Mouse (Mus musculus) hindbrain, embryonic 11.5 days (tissue): Measurements from ENCODE around the gene Rbm45. TPM values are rescaled to one million over a fixed set of nuclear protein-coding genes. Genes with fewer than 3 reads are reported as not detected.

Experiments
- ATAC-seq: fragments of 200-750 bp; cut with Nextera tagmentation; 2 replicates; pipeline ENCODE4 v1.8.0; 2017; ENCODE audit warnings: mild to moderate bottlenecking, moderate TSS enrichment, moderate library complexity; ENCODE audit not compliant: low FRiP score
- DNase-seq: peaks from one replicate; pipeline ENCODE4 v3.0.0-alpha.2; 2015; ENCODE audit warnings: low spot score
- H3K27ac ChIP-seq: fragments of 300-500 bp; sonication (generic); 2 replicates; pipeline ENCODE4 v1.5.1; 2014; ENCODE audit warnings: mild to moderate bottlenecking, low read depth, low read length
- H3K27me3 ChIP-seq: fragments of 300-500 bp; sonication (generic); 2 replicates; pipeline ENCODE4 v1.6.1; 2014; ENCODE audit warnings: mild to moderate bottlenecking, low read length, moderate library complexity, mixed read lengths; ENCODE audit not compliant: control insufficient read depth, insufficient read depth
- H3K36me3 ChIP-seq: fragments of 300-500 bp; sonication (generic); 2 replicates; pipeline ENCODE4 v1.6.1; 2014; ENCODE audit warnings: mild to moderate bottlenecking, low read length, moderate library complexity, mixed read lengths; ENCODE audit not compliant: control insufficient read depth, insufficient read depth
- H3K4me1 ChIP-seq: fragments of 300-500 bp; sonication (generic); replicated peaks from 2 replicates; pipeline ENCODE4 v1.6.1; 2014; ENCODE audit warnings: low read length, mixed read lengths; ENCODE audit not compliant: control insufficient read depth, insufficient read depth
- H3K4me2 ChIP-seq: fragments of 300-500 bp; sonication (generic); replicated peaks from 2 replicates; pipeline ENCODE4 v1.6.1; 2014; ENCODE audit warnings: mild to moderate bottlenecking, low read depth, low read length
- H3K4me3 ChIP-seq: fragments of 300-500 bp; sonication (generic); 2 replicates; pipeline ENCODE4 v1.5.1; 2014; ENCODE audit warnings: low read depth, low read length
- H3K9ac ChIP-seq: fragments of 300-500 bp; sonication (generic); 2 replicates; pipeline ENCODE4 v1.6.1; 2014; ENCODE audit warnings: low read depth, low read length
- H3K9me3 ChIP-seq: fragments of 300-500 bp; sonication (generic); 2 replicates; pipeline ENCODE4 v1.6.1; 2016; ENCODE audit warnings: low read length; ENCODE audit not compliant: control insufficient read depth
- WGBS: fragments of 180-500 bp; shearing (Covaris S2); extraction: QIAGEN DNeasy Blood & Tissue Kit; methylation state at CpG from one replicate; pipeline ENCODE4 v1.1.7; 2014; 5-methylcytosine and 5-hydroxymethylcytosine counted together
- polyA plus RNA-seq: library from polyadenylated mRNA; unstranded; fragments of >200 nt; fragmentation: Nextera tagmentation; extraction: Ambion mirVana; gene quantifications from 2 replicates; pipeline ENCODE4 v1.2.1, GENCODE M21; 2014

The Rbm45 gene
- polyA plus RNA-seq, result 17.2 and 19.1 TPM in 2 replicates

DNA sequence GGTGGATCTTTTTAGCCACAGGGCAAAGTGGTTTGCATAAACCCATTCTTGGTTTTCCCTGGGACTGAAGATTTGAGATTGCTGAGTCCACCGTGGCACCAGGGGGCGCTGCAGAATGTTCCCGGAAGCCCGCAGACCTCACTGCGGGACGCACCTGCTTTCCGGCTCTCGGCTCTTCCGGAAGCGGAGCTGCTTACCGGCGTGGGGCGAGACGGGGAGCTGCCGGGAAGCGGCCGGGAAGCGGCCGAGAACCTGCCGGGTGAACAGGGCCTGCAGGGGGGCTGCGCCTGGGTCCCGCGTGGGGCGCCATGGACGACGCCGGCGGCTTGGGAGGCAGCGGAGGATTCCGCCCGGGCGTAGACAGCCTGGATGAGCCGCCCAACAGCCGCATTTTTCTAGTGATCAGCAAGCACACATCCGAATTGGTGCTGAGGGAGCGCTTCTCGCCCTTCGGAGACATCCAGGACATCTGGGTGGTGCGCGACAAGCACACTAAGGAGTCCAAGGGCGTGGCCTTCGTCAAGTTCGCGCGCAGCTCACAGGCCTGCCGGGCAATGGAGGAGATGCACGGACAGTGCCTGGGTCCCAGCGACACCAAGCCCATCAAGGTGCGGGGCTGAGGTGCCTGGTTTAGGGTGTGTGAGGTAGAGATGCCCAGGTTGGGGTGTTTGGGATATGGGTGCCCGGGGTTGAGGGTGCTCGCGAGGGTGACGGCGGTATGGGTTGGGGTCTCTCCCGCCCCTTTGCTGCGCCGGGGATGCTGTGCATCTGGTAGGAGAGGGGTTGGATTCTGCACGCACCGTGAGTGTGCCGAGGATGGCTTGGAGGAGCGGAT lies at the start of gene Rbm45:
TSS of gene Rbm45 (plus strand) at position 164 of the 835 bp plus-strand sequence.
- Histone ChIP-seq H3K27me3 (no peaks in the 10 kb centered on the region), H3K4me2 (peak within 1 kb of the TSS; percentile 86), H3K4me1 (0 out of 2 replicates have a peak, but pooled peaks cover 2% of the 10 kb centered on the region), H3K9me3 (no peaks in the 10 kb centered on the region), H3K9ac (peak within 1 kb of the TSS; percentile 93), H3K4me3 (peak within 1 kb of the TSS; percentile 95), H3K36me3 (peaks cover 3% of the 10 kb centered on the region; the same call in 1 of the 2 replicates), H3K27ac (peak within 1 kb of the TSS; percentile 68; the same call in 1 of the 2 replicates)
- peak; percentile 92 for ATAC-seq
- peak; percentile 95 for DNase-seq
- under 1% methylated on average over 52 of the region's 61 CpGs for WGBS

DNA sequence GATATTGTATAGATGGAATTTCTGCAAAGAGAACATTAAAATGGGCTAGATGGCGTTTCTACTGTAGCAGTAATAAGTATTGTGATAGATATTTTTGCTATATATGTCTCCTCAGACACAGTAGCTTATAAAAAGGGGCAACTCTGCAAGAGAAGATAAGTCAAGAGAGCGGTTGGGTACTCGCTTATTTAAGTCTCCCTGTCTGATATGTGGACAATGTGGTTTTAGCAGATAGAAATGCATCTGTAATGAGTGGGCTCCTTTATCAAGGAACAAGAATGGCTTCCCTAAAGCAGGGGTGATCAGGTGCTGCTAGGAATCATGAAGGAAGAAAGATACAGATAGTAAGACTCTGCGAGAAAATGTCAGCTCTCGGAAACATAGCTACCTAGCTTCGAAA lies 49.4 kb upstream of the Rbm45 start:
- Histone ChIP-seq H3K27me3 (no peaks in the 10 kb centered on the region), H3K27ac (no peak overlapping the region), H3K4me1 (no peaks in the 10 kb centered on the region), H3K4me3 (no peak overlapping the region), H3K4me2 (no peak overlapping the region), H3K9me3 (no peaks in the 10 kb centered on the region), H3K9ac (no peak overlapping the region), H3K36me3 (no peaks in the 10 kb centered on the region)
- 83% methylated on average over 6 of the region's 6 CpGs for WGBS
- ATAC-seq (no peak), DNase-seq (no peak)

DNA sequence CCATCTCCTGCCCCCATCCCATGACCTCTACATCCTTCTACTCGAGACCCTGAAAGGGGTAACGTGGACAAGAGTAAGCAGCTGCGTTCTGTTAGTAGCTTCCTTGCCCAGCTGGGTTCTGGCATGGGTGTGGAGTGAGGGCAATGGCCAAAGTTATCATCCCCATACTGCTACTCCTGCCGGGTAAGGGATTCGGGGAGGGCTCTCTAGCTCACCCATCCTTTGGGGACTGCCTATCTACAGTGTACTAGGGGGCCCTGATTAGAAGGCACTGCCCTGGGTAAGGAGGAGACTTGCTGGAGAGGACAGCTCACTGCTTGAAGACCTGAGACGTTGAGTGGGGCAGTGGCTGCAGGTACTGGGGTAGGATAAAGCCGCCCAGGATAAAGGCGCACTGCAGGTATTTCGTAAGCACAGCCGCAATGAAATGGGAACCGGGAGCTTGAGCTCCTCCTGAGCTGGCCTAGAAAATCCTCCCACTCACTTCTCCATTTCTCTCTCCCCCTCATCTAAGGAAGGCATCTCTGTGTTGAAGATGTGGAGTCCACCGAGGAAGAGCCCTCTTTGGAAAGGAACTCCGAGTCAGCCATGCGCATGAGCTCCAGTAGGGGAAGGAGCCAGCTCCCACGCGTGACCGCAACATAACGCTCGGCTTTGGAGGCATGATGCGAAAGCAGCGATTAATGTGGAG lies 46.5 kb upstream of the Rbm45 start:
- Histone ChIP-seq H3K9me3 (no peaks in the 10 kb centered on the region), H3K4me1 (no peaks in the 10 kb centered on the region), H3K27ac (no peak overlapping the region), H3K27me3 (no peaks in the 10 kb centered on the region), H3K9ac (no peak overlapping the region), H3K36me3 (no peaks in the 10 kb centered on the region), H3K4me3 (no peak overlapping the region), H3K4me2 (no peak overlapping the region)
- ATAC-seq (no peak), DNase-seq (no peak)
- 89% methylated on average over 21 of the region's 21 CpGs for WGBS

DNA sequence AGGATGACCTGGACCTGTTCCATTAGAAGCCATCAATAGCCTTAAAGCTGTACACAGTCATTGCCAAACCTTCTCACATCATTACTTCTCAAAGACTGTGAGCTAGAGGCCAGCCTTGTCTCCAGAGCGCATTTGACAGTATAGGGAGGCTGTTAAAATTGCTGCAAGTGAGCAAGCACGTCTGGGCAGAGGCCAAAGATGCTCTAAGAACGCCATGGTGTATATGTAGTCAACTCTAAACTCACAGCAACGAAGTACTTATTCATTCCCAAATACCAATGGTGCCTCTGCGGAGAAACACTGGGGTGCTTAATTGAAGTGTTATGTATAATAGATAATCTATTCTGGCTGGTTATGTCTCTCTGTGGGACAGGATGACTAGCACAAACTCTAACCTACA lies 45.3 kb upstream of the Rbm45 start:
- Histone ChIP-seq H3K36me3 (no peaks in the 10 kb centered on the region), H3K27ac (no peak overlapping the region), H3K9ac (no peak overlapping the region), H3K27me3 (no peaks in the 10 kb centered on the region), H3K4me1 (no peaks in the 10 kb centered on the region), H3K9me3 (no peaks in the 10 kb centered on the region), H3K4me3 (no peak overlapping the region), H3K4me2 (no peak overlapping the region)
- DNase-seq (no peak), ATAC-seq (no peak)
- 89% methylated on average over 5 of the region's 5 CpGs for WGBS

DNA sequence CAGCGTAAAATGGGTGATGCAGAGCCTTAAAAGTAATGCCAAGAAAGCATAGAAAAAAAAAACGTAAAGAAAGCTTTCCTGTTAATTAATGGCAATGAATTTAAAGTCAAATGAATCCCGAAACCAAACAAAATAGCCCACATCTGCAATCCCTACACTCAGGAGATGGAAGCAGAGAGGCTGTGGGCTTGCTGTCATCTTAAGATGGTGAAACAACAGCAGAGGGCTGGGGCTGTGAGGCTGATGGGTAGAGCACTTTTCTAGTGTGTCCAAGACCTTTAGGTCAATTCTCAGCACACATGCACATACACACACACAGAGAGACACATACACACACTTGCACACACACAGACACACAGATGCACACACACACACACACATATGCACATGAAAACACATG lies 43.6 kb upstream of the Rbm45 start:
- H3K36me3 ChIP-seq, result no peaks in the 10 kb centered on the region
- no peaks in the 10 kb centered on the region for H3K27me3 ChIP-seq
- 88% methylated on average over 3 of the region's 3 CpGs for WGBS
- H3K9me3 ChIP-seq, result no peaks in the 10 kb centered on the region
- H3K4me3 ChIP-seq, result no peak overlapping the region
- H3K4me2 ChIP-seq, result no peak overlapping the region
- ATAC-seq (no peak), DNase-seq (no peak)
- H3K4me1 ChIP-seq, result no peaks in the 10 kb centered on the region
- no peak overlapping the region for H3K9ac ChIP-seq
- no peak overlapping the region for H3K27ac ChIP-seq

DNA sequence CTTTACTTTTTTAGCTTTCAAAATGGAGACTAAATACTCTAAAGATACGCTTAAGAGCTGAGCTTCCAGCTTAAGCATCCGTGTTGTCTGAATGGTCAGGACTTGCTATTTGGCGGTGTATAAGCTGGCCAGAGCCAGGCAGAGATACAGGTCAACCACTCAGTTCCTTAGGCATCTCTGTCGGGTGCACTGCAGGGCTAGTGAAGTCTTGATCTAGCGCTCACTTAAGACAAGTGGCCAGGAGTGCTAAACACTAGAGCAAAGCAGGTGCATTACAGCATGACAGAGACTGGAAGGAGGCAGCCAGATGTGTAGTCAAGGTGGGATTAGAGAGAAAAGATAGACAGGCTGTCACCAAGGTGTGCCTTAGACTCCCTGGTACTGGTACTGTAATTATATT lies 39.7 kb upstream of the Rbm45 start:
- Histone ChIP-seq H3K4me3 (no peak overlapping the region), H3K36me3 (no peaks in the 10 kb centered on the region), H3K27ac (no peak overlapping the region), H3K9ac (no peak overlapping the region), H3K27me3 (no peaks in the 10 kb centered on the region), H3K4me1 (no peaks in the 10 kb centered on the region), H3K4me2 (no peak overlapping the region), H3K9me3 (no peaks in the 10 kb centered on the region)
- no peak for ATAC-seq
- WGBS, result 90% methylated on average over 5 of the region's 5 CpGs
- no peak for DNase-seq

DNA sequence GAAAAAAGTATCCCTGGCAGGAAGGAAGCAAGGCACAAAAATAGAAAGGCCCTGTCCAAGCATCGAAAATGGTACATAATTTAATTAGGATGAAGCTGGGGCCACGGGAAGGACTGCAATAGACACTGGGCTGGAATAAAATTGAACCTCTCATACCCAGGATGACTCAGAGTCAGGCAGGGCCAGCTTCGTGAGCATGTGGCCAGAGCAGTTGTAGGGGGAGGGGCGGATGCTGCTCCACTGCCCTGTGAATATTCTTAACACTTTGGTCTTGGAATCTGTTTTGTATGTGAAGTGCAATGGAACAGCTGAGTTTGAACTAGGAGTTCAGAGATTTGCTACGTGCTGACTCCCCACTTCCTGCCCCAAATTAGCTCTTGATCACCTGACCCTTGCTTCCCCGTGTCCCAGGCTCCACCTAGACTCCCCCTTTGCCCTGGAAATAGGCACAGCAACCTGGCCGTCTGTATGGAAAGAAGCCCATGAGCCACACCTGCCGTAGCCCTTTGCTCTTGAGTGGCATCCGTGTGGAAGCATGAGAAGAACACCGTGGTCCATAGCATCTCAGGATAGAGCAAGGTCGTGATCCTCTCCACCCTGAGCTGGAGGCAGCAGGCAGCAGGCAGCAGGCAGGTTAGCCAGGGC lies 37.5 kb upstream of the Rbm45 start:
- no peak for ATAC-seq
- no peak overlapping the region for H3K27ac ChIP-seq
- H3K4me2 ChIP-seq, result no peak overlapping the region
- no peak overlapping the region for H3K9ac ChIP-seq
- H3K36me3 ChIP-seq, result no peaks in the 10 kb centered on the region
- no peaks in the 10 kb centered on the region for H3K27me3 ChIP-seq
- no peaks in the 10 kb centered on the region for H3K4me1 ChIP-seq
- H3K4me3 ChIP-seq, result no peak overlapping the region
- 72% methylated on average over 11 of the region's 11 CpGs for WGBS
- H3K9me3 ChIP-seq, result no peaks in the 10 kb centered on the region
- no peak for DNase-seq

DNA sequence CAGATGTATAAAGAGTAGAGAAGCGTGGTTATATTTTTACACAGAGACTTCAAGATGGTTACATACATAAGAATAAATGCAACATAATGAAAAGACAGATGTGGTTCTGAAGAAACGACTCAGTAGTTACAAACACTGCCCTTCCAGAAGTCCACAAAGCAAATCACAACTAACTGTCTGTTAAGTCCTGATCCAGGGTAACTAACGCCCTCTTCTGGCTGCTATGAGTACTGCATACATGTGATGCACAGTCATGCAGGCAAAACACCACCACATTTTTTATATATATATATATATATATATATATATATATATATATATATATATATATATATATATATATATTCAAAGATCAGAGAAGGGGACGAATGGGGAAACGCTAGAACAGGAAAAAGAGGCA lies 35.2 kb upstream of the Rbm45 start:
- ATAC-seq (no peak), DNase-seq (no peak)
- no peaks in the 10 kb centered on the region for H3K4me1 ChIP-seq
- 84% methylated on average over 5 of the region's 5 CpGs for WGBS
- no peak overlapping the region for H3K9ac ChIP-seq
- no peak overlapping the region for H3K27ac ChIP-seq
- no peaks in the 10 kb centered on the region for H3K9me3 ChIP-seq
- H3K27me3 ChIP-seq, result no peaks in the 10 kb centered on the region
- no peaks in the 10 kb centered on the region for H3K36me3 ChIP-seq
- no peak overlapping the region for H3K4me3 ChIP-seq
- H3K4me2 ChIP-seq, result no peak overlapping the region
